Mouse (Mus musculus) megakaryocyte-erythroid progenitor cell, adult 5-6 weeks (primary cell): ENCODE measurements around the gene Gm17482. TPM values are rescaled to one million over a fixed set of nuclear protein-coding genes. Genes with fewer than 3 reads are reported as not detected.

Experiments
- ATAC-seq: replicated peaks from 2 replicates; pipeline ENCODE4 v1.8.0; 2016; ENCODE audit warnings: mild to moderate bottlenecking, inconsistent platforms; ENCODE audit not compliant: severe bottlenecking, poor library complexity, low FRiP score, low TSS enrichment
- total RNA-seq, 2 experiments: library from RNA; stranded (forward) in 1 of 2; stranded (reverse) in 1 of 2; fragments of 200-1000, 215-1000 nt in 1 of 2; fragments of >200 nt in 1 of 2; fragmentation: Nextera tagmentation in 1 of 2; gene quantifications; 2 replicates each; pipeline ENCODE4 v1.2.3; 2014 to 2017

Gm17482 gene
- total RNA-seq, 2 experiments from 2014 or later = not detected

GRCm38 (mm10) chr6:115286441-115286840, 59.3 kb downstream of the Gm17482 start:
- no peak for ATAC-seq

GRCm38 (mm10) chr6:115288223-115288622, 61.1 kb downstream of the Gm17482 start:
- ATAC-seq = no peak

GRCm38 (mm10) chr6:115290561-115290960, 63.4 kb downstream of the Gm17482 start:
- ATAC-seq = no peak

GRCm38 (mm10) chr6:115291068-115291467, 63.9 kb downstream of the Gm17482 start:
- ATAC-seq = no peak

GRCm38 (mm10) chr6:115291823-115292222, 64.7 kb downstream of the Gm17482 start:
- ATAC-seq = no peak

GRCm38 (mm10) chr6:115292621-115293020, 65.5 kb downstream of the Gm17482 start:
- ATAC-seq = no peak

GRCm38 (mm10) chr6:115293877-115294276, 66.7 kb downstream of the Gm17482 start:
- ATAC-seq = no peak

GRCm38 (mm10) chr6:115307134-115307533, 80.0 kb downstream of the Gm17482 start:
- no peak for ATAC-seq

Other genes with a start within 250 kb of the Gm17482 start
- 70.2 and 107 TPM in 2 replicates for gene Tamm41, start 189.5 kb upstream of the Gm17482 start, total RNA-seq (2014; fragmentation: Nextera tagmentation)
- gene Tamm41, start 189.5 kb upstream of the Gm17482 start, total RNA-seq (2017) = 75.1 and 92.8 TPM in 2 replicates
- not detected in 2 replicates for gene Syn2, start 92.4 kb upstream of the Gm17482 start, total RNA-seq (2014; fragmentation: Nextera tagmentation)
- gene Syn2, start 92.4 kb upstream of the Gm17482 start, total RNA-seq (2017) = not detected in 2 replicates
- gene Timp4, start 24.9 kb downstream of the Gm17482 start, total RNA-seq (2014; fragmentation: Nextera tagmentation) = not detected in 2 replicates
- gene Timp4, start 24.9 kb downstream of the Gm17482 start, total RNA-seq (2017) = not detected in 2 replicates
- not detected in 2 replicates for gene Pparg, start 133.6 kb downstream of the Gm17482 start, total RNA-seq (2014; fragmentation: Nextera tagmentation)
- not detected in 2 replicates for gene Pparg, start 133.6 kb downstream of the Gm17482 start, total RNA-seq (2017)